Mouse (Mus musculus) embryonic facial prominence, embryonic 15.5 days (tissue): ENCODE results near the gene Clba1. TPM values are rescaled to one million over a fixed set of nuclear protein-coding genes. Genes with fewer than 3 reads are reported as not detected.
"Not testable (repeated sequence)": the region's sequence is repeated elsewhere in the genome, so short reads cannot be mapped to it uniquely, and the experiment has no call there.

Experiments
- ATAC-seq: fragments of 200-750 bp; cut with Nextera tagmentation; 2 replicates; pipeline ENCODE4 v1.8.0; 2017; ENCODE audit warnings: low read depth, moderate TSS enrichment; ENCODE audit not compliant: insufficient number of reproducible peaks, low FRiP score, low TSS enrichment
- H3K27ac ChIP-seq: fragments of 300-500 bp; sonication (generic); replicated peaks from 2 replicates; pipeline ENCODE4 v1.5.1; 2015; ENCODE audit warnings: mild to moderate bottlenecking, inconsistent platforms
- H3K27me3 ChIP-seq: fragments of 300-500 bp; sonication (generic); 2 replicates; pipeline ENCODE4 v1.6.1; 2015; ENCODE audit warnings: inconsistent platforms
- H3K36me3 ChIP-seq: fragments of 300-500 bp; sonication (generic); 2 replicates; pipeline ENCODE4 v1.6.1; 2015; ENCODE audit warnings: mild to moderate bottlenecking, inconsistent platforms
- H3K4me1 ChIP-seq: fragments of 300-500 bp; sonication (generic); 2 replicates; pipeline ENCODE4 v1.6.1; 2015; ENCODE audit warnings: inconsistent platforms
- H3K4me2 ChIP-seq: fragments of 300-500 bp; sonication (generic); replicated peaks from 2 replicates; pipeline ENCODE4 v1.6.1; 2015; ENCODE audit warnings: mild to moderate bottlenecking, inconsistent platforms
- H3K4me3 ChIP-seq: fragments of 300-500 bp; sonication (generic); replicated peaks from 2 replicates; pipeline ENCODE4 v1.5.1; 2015; ENCODE audit warnings: mild to moderate bottlenecking, inconsistent platforms
- H3K9ac ChIP-seq: fragments of 300-500 bp; sonication (generic); 2 replicates; pipeline ENCODE4 v1.6.1; 2015; ENCODE audit warnings: inconsistent platforms
- H3K9me3 ChIP-seq: fragments of 300-500 bp; sonication (generic); replicated peaks from 2 replicates; pipeline ENCODE4 v1.6.1; 2016; ENCODE audit warnings: inconsistent platforms
- WGBS: fragments of 180-500 bp; shearing (Covaris S2); methylation state at CpG from one replicate; pipeline ENCODE4 v1.1.7; 2015; 5-methylcytosine and 5-hydroxymethylcytosine counted together
- polyA plus RNA-seq: library from polyadenylated mRNA; unstranded; fragments of >200 nt; fragmentation: Nextera tagmentation; extraction: Ambion mirVana; gene quantifications from 2 replicates; pipeline ENCODE4 v1.2.1, GENCODE M21; 2015

The Clba1 gene
- polyA plus RNA-seq, 1 experiment from 2014 or later = 16.5 TPM

- 45% methylated on average over 13 of the region's 13 CpGs for WGBS
- peaks cover 18% of the 10 kb centered on the region for H3K27me3 ChIP-seq
- no peak for ATAC-seq
These were observed 4.7 kb upstream of the Clba1 start for GRCm38 (mm10) chr12:112804046-112804445.

GRCm38 (mm10) chr12:112806044-112806443 lies 2.7 kb upstream of the Clba1 start:
- no peaks in the 10 kb centered on the region for H3K36me3 ChIP-seq
- no peak for ATAC-seq
- peaks cover 33% of the 10 kb centered on the region for H3K4me1 ChIP-seq
- H3K9me3 ChIP-seq = no peaks in the 10 kb centered on the region
- no peak overlapping the region for H3K27ac ChIP-seq
- 65% methylated on average over 6 of the region's 6 CpGs for WGBS
- H3K27me3 ChIP-seq = peaks cover 12% of the 10 kb centered on the region
- H3K4me2 ChIP-seq = no peak overlapping the region
- no peak overlapping the region for H3K9ac ChIP-seq
- H3K4me3 ChIP-seq = no peak overlapping the region

More at GRCm38 (mm10) chr12:112804046-112804445, 4.7 kb upstream of the Clba1 start:
- no peak overlapping the region for H3K4me2 ChIP-seq
- no peak overlapping the region for H3K27ac ChIP-seq
- peaks cover 39% of the 10 kb centered on the region for H3K4me1 ChIP-seq
- H3K36me3 ChIP-seq = no peaks in the 10 kb centered on the region
- H3K9me3 ChIP-seq = no peaks in the 10 kb centered on the region
- H3K9ac ChIP-seq = no peak overlapping the region
- H3K4me3 ChIP-seq = no peak overlapping the region

- no peaks in the 10 kb centered on the region for H3K9me3 ChIP-seq
- H3K27me3 ChIP-seq = 0 out of 2 replicates have a peak, but pooled peaks cover 5% of the 10 kb centered on the region
- no peaks in the 10 kb centered on the region for H3K36me3 ChIP-seq
- no peak overlapping the region for H3K27ac ChIP-seq
- ATAC-seq = no peak
- WGBS = 80% methylated on average over 4 of the region's 4 CpGs
- H3K4me1 ChIP-seq = peaks cover 17% of the 10 kb centered on the region
- no peak overlapping the region for H3K4me3 ChIP-seq
- no peak overlapping the region for H3K9ac ChIP-seq
- H3K4me2 ChIP-seq = no peak overlapping the region
These were observed 941 bp upstream of the Clba1 start for GRCm38 (mm10) chr12:112807796-112808195.

- Histone ChIP-seq H3K9ac (0 out of 2 replicates have a peak overlapping the region, but pooled peaks have one; percentile 54), H3K36me3 (no peaks in the 10 kb centered on the region), H3K4me3 (peak overlapping the region; percentile 75), H3K27me3 (0 out of 2 replicates have a peak, but pooled peaks cover 5% of the 10 kb centered on the region), H3K9me3 (no peaks in the 10 kb centered on the region), H3K27ac (peak overlapping the region; percentile 28; the same call in 1 of the 2 replicates), H3K4me1 (peaks cover 17% of the 10 kb centered on the region), H3K4me2 (peak overlapping the region; percentile 98)
- WGBS = 57% methylated on average over 5 of the region's 5 CpGs
- ATAC-seq = 0 out of 2 replicates have a peak, but pooled peaks have one; percentile 1
These were observed 538 bp upstream of the Clba1 start for GRCm38 (mm10) chr12:112808212-112808586.

GRCm38 (mm10) chr12:112809641-112810040 lies 904 bp downstream of the Clba1 start:
- 0 out of 2 replicates have a peak, but pooled peaks cover 5% of the 10 kb centered on the region for H3K36me3 ChIP-seq
- H3K27ac ChIP-seq = 0 out of 2 replicates have a peak overlapping the region, but pooled peaks have one; percentile 0
- ATAC-seq = no peak
- WGBS = 22% methylated on average over 8 of the region's 8 CpGs
- peak overlapping the region; percentile 98 for H3K4me2 ChIP-seq
- H3K4me3 ChIP-seq = peak overlapping the region; percentile 75
- H3K9me3 ChIP-seq = no peaks in the 10 kb centered on the region
- H3K9ac ChIP-seq = peak overlapping the region; percentile 54
- H3K4me1 ChIP-seq = peaks cover 17% of the 10 kb centered on the region
- no peaks in the 10 kb centered on the region for H3K27me3 ChIP-seq

GRCm38 (mm10) chr12:112810092-112810885 lies 1.6 kb downstream of the Clba1 start:
- Histone ChIP-seq H3K4me1 (peaks cover 17% of the 10 kb centered on the region), H3K36me3 (peaks cover 8% of the 10 kb centered on the region; the same call in 1 of the 2 replicates), H3K27ac (no peak overlapping the region), H3K4me2 (peak overlapping the region; percentile 98; the same call in 1 of the 2 replicates), H3K9me3 (no peaks in the 10 kb centered on the region), H3K4me3 (peak overlapping the region; percentile 75; the same call in 1 of the 2 replicates), H3K9ac (no peak overlapping the region; the same call in 1 of the 2 replicates), H3K27me3 (no peaks in the 10 kb centered on the region)
- 57% methylated on average over 19 of the region's 19 CpGs for WGBS
- ATAC-seq = no peak

- WGBS = 81% methylated on average over 7 of the region's 7 CpGs
- Histone ChIP-seq H3K4me1 (peaks cover 12% of the 10 kb centered on the region), H3K36me3 (peaks cover 16% of the 10 kb centered on the region), H3K4me3 (no peak overlapping the region), H3K9ac (no peak overlapping the region), H3K4me2 (no peak overlapping the region), H3K27ac (no peak overlapping the region), H3K9me3 (no peaks in the 10 kb centered on the region), H3K27me3 (no peaks in the 10 kb centered on the region)
- no peak for ATAC-seq
These were observed 4.6 kb downstream of the Clba1 start for GRCm38 (mm10) chr12:112813370-112813769.

GRCm38 (mm10) chr12:112814682-112815470 lies 6.1 kb downstream of the Clba1 start:
- Histone ChIP-seq H3K9ac (no peak overlapping the region), H3K4me1 (0 out of 2 replicates have a peak, but pooled peaks cover under 1% of the 10 kb centered on the region), H3K27ac (peak overlapping the region; percentile 73), H3K9me3 (no peaks in the 10 kb centered on the region), H3K4me2 (no peak overlapping the region; the same call in 1 of the 2 replicates), H3K36me3 (peaks cover 31% of the 10 kb centered on the region), H3K4me3 (no peak overlapping the region), H3K27me3 (no peaks in the 10 kb centered on the region)
- ATAC-seq = 0 out of 2 replicates have a peak, but pooled peaks have one; percentile 43
- 55% methylated on average over 14 of the region's 14 CpGs for WGBS

GRCm38 (mm10) chr12:112816294-112816693 lies 7.6 kb downstream of the Clba1 start:
- no peak overlapping the region for H3K4me3 ChIP-seq
- no peak for ATAC-seq
- H3K4me1 ChIP-seq = no peaks in the 10 kb centered on the region
- no peaks in the 10 kb centered on the region for H3K9me3 ChIP-seq
- no peak overlapping the region for H3K27ac ChIP-seq
- 50% methylated on average over 4 of the region's 4 CpGs for whole genome bisulfite sequencing
- H3K27me3 ChIP-seq = no peaks in the 10 kb centered on the region
- no peak overlapping the region for H3K4me2 ChIP-seq
- H3K9ac ChIP-seq = no peak overlapping the region
- H3K36me3 ChIP-seq = peaks cover 42% of the 10 kb centered on the region

GRCm38 (mm10) chr12:112816866-112817265 lies 8.1 kb downstream of the Clba1 start:
- H3K36me3 ChIP-seq = peaks cover 48% of the 10 kb centered on the region
- not testable (repeated sequence) for H3K4me1 ChIP-seq
- WGBS = 81% methylated on average over 7 of the region's 7 CpGs

More at GRCm38 (mm10) chr12:112816866-112817265, 8.1 kb downstream of the Clba1 start:
- H3K9me3 ChIP-seq, H3K9ac ChIP-seq, ATAC-seq, H3K27me3 ChIP-seq, H3K27ac ChIP-seq, H3K4me2 ChIP-seq, H3K4me3 ChIP-seq: not testable (repeated sequence)
